Mouse (Mus musculus) adrenal gland, postnatal 25 days (tissue): ENCODE data around the gene Maml1. TPM values are rescaled to one million over a fixed set of nuclear protein-coding genes. Genes with fewer than 3 reads are reported as not detected.

Source experiments
- DNase-seq: peaks from one replicate; pipeline ENCODE4 v3.0.0; 2021; ENCODE audit warnings: mixed read lengths
- total RNA-seq: library from RNA; stranded (reverse); gene quantifications from 2 replicates; pipeline ENCODE4 v1.2.3, GENCODE M21; 2021

Maml1 gene
- total RNA-seq, 1 experiment from 2014 or later = 28.4 TPM

DNA sequence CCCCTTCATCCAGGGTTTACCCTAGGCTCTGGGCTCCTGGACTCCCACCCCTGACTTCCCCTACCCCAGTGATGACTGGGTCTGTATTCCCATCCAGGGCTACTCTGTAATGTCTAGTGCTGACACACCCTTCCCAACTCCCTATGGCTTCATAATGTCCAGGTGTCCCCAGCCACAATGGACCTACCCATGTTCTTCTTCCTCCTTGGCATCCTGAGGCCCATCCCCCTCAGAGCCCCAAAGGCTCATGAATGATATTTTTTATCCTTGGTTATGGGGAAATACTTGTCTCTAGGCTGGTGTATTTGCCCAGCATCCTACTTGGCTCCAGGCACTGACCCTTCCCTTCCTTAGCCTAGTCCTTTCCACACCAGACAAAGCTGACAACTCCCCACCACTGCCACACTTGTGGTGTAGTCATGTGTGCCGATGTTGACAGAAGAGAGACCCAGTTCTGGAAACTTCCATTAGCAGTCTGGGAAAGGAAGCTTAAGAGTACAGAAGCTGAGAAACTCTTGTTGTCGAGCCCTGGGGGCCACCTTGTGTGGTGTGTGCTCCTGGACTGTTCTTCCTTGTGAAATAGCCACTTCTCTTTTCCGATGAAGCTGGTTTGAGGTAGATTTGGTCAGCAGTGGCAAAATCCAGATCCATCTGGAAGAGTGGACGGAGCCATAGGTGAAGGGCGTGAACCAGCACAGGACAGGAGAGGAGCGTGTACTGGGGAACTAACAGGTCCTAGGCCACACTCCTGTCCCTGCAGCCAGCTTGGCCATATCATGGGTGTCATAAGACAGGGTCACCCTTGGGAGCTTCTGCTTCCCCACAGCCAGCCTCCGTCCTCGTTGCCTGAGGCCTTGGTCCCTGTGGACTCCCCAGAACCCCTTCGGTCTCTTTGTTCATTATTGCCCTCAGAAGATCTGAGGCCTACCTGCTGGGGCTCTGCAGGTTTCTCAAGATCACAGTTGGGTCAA lies 53.0 kb downstream of the Maml1 start:
- DNase-seq = no peak

DNA sequence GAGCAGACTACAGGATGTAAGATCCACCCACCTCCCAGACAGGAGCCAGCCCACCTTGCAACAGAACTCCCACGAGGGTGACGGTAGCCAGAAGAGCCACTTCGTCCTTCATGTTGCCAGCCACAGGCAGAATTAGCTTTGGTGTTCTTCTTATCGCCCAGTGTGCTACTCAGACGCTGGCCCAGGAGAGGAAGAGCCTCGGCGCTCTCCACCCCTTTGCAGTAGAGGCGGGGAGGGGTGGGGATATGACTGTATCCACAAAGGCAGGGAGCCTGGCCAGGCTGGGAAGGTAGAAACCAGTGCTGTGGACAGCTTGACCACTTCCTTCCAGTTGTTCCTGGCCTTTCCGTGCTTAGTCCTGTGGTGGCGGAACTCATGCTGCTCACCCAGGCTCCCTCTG lies 53.8 kb downstream of the Maml1 start, which contains the start of gene Ltc4s:
Ltc4s (minus strand) TSS at position 293 of the 400 bp plus-strand sequence.
- no peak for DNase-seq

- DNase-seq = no peak
These were observed 54.9 kb downstream of the Maml1 start for GRCm38 (mm10) chr11:50236937-50237835.

GRCm38 (mm10) chr11:50236540-50236936 lies 55.6 kb downstream of the Maml1 start:
- peak; percentile 93 for DNase-seq

GRCm38 (mm10) chr11:50234606-50235005 lies 57.5 kb downstream of the Maml1 start:
- no peak for DNase-seq

DNA sequence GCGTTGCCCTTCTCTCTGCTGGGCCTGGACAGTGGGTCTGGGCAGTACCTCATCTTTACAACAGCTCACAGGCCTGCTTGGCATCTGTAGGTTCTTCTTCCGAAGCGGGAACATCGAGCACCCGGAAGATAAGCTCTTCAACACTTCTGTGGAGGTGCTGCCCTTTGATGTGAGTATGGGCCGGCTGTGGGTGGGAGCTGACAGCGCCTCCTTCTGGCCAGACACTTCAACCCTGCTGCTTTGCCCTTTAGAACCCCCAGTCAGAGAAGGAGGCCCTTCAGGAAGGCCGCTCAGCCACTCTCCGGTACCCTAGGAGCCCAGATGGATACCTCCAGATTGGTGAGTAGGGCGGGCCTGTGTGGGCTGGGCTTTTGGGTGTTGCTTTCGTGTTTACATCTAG lies 58.1 kb downstream of the Maml1 start:
- DNase-seq = no peak

- DNase-seq = no peak
These were observed 59.1 kb downstream of the Maml1 start for GRCm38 (mm10) chr11:50233022-50233421.

DNA sequence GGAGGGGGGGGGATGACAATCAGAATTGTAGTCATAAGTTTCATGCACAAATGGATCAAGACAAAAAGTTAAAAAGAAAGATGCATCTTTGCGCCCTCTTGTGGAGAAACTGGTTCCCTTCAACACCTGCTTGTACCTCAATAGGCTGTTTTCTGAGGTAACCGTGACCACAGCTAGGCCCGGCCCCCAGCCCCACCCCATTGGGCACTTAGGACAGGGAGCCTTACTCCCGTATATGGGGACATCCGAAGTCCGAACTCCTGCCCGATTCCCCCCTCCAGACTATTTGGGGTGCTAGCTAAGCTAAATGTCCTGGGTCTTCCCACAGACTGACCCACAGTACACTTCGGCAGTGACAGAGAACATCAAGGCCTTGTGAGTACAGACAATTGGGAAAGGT lies 60.7 kb downstream of the Maml1 start:
- no peak for DNase-seq

DNA sequence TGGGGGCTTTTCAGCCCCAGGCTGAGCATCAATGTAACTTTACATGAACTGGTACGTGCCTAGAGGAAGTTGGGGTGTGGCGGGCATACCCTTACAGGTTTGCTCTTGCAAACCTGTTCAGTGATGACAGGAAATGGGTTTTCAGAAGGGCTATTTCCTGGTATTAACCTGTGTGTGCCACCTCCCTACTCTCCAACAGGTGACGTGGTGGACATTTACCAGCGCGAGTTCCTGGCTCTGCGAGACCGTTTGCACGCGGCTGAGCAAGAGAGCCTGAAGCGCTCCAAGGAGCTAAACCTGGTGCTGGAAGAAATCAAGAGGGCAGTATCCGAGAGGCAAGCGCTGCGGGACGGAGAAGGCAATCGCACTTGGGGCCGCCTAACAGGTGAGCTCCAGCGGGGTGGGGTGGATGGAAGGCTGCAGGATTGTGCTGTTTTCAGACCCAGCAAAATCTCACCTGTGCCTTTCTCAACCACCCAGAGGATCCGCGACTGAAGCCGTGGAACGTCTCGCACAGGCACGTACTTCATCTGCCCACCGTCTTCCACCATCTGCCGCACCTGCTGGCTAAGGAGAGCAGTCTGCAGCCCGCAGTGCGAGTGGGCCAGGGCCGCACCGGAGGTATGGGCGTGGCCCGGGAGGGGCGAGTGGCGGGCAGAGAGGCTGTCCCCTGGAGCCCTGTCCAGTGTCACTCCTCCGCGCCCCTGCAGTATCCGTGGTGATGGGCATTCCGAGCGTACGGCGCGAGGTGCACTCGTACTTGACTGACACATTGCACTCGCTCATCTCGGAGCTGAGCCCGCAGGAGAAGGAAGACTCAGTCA lies 61.4 kb downstream of the Maml1 start:
- DNase-seq = no peak

GRCm38 (mm10) chr11:50229252-50229910 lies 62.7 kb downstream of the Maml1 start:
- DNase-seq = peak; percentile 75

DNA sequence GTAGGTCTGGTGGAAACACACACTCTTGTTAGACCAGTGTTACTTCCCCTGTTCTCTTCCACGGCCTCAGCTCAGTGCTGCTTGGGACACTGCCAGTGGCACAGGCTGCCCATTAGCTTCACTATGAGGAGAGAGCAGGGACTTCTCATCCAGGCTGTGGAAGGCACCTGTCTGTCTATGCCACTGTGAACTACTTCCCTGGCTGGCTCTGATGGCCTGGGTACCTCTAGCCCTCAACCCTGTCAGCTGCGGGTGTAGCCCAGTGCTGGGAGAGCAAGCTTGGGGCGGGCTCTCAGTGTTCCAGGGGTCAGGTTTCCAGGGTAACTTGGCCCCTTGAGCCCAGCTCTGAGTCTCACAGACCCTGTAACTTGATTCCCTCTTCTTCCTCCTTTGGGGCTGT lies 63.3 kb downstream of the Maml1 start:
- no peak for DNase-seq

- DNase-seq = no peak
These were observed 64.4 kb downstream of the Maml1 start for GRCm38 (mm10) chr11:50227736-50228135.

GRCm38 (mm10) chr11:50227226-50227625 lies 64.9 kb downstream of the Maml1 start:
- no peak for DNase-seq

GRCm38 (mm10) chr11:50226406-50226805 lies 65.7 kb downstream of the Maml1 start:
- DNase-seq = no peak

GRCm38 (mm10) chr11:50225611-50226378 lies 66.3 kb downstream of the Maml1 start:
- peak; percentile 61 for DNase-seq

DNA sequence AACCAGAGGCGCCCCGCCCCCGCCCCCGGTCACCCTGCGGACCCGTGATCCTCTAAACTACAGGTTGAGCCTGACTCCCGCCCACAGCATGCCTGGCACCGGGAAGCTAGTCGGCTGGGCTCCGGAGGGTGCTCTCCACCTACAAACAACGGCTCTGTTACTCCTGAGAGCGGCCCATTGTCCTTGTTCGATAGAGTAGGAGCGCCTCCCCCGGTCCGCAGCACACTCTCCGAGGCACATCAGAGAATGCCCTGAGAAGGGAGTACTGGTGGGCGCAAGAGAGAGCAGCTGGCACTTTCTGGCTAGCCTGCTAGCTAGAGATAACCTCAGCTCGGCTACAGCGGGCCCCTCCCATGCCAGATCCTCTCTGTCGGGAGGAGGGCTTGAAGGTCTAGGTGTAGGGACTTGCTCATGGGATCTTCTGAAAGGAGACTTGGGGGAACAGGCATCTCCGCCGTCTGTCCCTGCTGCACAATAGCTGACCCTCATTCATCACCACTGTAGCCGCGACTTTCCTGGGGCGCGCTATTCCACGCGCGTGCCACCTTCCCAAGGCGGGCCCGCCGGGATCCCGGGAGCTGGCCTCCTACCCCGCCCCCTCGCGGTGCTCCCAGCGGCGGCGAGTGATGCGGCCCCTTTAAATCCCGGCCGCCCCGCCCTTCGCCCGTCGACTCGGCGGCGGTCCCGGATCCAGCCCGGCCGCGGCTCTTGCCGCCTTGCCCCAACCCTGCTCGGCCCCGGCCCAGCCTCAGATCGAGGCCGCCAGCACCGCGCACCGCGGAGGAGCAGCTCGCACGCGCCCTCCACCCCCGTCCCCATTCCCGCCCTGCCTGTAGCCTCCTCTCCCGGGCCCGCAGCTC lies 67.2 kb downstream of the Maml1 start:
- DNase-seq = peak; percentile 93

DNA sequence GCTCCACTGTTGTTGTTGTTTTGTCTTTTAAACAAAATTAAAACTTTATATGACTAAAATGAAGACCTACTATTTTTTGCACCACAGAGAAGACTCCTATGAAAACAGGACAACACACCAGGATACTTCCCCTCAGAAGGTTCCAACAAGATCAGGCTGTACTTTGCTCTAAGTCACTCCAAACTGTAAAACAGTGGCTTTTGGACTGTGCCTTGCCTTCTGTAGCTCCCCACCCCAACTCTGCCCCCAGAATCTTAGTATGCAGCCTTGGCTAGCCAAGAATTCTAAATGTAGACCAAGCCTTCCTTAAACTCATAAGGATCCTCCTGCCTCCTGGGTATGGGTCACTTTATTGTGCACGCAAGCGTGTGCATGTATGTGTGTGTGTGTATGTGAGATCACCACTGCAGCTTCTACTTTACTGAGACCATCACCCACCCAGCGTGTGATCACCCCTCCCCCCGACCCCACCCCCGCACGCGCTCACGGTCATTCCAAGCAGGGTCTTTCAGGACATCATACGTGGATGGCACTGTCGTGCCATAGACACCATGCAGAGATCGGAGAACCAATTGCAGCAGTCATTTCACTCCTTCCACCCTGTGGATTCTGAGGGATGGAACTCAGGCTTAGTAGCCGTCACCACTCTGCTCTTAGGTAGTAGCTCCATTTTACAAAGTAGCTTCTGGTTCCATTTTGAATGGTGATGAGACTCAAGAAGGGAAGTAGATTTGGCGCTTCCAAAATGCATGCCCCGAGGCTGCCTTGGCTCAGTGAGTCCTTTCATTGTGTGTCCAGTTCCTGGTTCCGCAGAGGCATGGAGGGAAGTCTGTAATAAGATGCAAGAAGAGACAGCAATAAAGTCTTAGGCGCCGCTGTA lies 68.1 kb downstream of the Maml1 start:
- no peak for DNase-seq

DNA sequence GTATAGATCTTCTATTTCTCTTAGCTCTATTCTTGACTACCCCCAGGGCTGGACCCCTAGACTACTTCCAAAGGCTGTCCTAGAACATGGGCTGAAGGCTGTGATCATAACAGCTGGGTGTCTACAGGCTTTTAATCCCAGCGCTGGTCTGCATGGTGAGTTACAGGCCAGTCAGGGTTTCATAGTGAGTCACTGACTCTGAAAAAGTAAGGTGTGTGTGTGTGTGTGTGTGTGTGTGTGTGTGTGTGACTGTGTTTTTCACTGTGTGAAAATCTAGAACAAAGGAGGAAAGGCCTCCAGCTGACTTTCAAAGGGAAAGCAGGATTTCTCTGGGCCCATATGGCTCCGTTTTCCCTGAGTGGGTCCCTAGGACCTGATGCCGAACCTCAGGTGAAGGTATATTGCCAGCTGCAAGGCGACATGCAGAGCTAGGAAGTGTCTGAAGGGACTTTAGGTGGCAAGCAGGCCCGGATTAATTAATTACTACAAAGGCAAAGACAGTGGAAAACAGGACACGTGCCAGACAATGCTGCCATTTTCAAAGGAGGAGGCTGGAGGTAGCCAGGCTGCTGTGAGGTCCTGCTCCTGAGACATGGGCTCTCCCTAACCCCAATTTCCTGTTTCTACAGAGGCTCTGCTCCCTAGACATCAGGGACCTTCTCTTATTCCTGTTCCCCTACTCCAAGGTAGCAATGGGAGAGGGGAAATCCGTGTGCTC lies 69.4 kb downstream of the Maml1 start:
- DNase-seq = no peak
